Mouse (Mus musculus): ENCODE data around the gene Crb2.

The Crb2 gene

GRCm38 (mm10) chr2:37766027-37766761, 9.9 kb upstream of the Crb2 start:
- DNase-seq (ENCODE audit: low read depth, low spot score): no peak

DNA sequence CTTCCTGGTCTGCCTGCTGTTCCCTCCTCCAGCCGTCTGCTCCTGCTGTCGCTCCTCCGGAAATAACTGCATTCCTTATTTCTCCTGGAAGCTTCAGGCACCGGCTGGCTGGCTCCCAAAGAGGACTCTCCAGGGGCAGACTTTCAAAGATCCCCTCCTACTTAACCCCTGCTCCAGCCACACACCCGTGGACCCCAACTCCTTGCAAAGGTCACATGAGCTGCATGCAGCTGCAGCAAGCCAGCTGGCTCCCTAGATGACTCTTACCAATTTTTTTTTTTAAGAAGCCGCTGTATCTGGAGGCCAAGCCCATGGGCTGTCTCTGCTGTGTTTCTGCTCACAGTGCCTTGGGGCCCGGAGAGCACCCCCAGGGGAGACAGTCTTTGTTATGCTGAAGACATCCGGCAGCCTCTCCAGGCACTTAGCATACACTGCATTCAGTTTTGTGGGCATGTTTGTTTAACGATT, 8.9 kb upstream of the Crb2 start:
- DNase-seq (ENCODE audit: low read depth, low spot score): peak; percentile 92

DNA sequence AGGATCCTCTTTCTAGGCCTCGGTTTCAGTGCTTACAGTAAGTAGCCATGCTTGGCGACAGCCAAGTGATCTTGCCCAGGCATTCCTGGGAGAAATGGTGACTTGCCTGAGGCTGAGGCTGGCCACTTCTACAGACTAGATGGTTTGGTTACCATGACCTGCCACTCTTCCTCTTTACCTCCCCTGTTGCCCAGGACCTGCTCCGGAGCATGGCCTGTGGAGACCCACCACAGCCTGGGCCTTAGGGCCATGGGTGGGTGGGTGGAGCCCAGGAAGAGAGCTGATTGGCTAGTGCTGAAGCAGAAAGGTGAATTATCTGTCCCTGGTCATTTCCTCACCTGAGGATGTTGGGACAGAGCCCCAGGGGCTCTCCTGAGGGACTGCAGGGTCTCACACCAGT, 8.3 kb upstream of the Crb2 start:
- DNase-seq (ENCODE audit: low read depth, low spot score): no peak

- DNase-seq (ENCODE audit: low read depth, low spot score): no peak
Measured at GRCm38 (mm10) chr2:37768903-37769302, 7.1 kb upstream of the Crb2 start.

DNA sequence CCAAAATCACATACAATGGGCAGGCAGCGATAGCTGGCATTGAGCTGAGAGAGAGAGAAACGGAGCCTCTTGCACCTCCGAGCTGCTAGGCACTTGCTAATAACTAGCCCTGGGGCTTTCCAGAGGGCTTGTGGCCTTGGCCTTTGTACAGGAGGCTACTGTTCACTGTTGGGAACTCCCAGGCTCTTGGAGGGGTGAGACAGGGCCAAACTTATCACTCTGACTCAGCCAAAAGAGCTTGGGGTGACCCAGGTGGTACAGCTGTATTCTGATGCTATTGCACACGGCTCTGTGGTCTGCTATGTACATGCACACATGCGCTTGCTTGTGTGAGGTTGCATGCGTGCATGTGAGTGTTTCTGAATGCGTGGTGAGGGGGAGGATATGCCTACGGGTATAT, 6.3 kb upstream of the Crb2 start:
- DNase-seq (ENCODE audit: low read depth, low spot score): peak; percentile 22

DNA sequence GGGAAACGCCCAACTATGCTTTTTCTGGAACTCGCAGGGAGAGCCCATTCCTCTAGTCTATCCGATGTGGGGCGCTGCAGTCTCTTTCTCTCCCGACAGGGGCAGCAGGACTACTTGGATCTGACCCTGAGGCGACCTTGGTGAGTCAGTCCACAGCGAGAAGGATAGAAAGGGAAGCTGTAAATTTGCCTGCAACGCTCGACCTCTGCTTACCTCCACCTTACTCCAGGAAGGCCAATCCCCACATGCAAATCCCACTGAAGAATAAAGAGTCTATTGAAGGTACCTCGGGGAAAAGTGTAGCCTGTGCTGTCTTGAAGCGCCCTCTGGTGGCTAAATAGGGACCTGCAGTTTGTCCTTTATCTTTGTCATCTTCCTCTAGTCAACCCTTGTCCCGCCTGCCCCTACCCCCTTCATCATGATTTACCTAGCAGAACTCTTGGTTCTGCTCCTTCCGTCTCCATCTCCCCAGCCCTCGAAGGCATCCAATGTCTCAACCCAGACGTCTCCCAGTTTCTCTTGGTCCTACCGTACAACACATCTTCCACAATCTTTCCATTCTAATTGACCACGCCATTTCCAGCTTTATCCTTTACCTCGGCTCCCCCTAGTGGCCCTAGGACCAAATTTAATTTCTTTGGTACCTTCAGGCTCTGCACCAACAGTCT, 4.3 kb upstream of the Crb2 start:
- peak; percentile 93 for DNase-seq (ENCODE audit: low read depth, low spot score)

DNA sequence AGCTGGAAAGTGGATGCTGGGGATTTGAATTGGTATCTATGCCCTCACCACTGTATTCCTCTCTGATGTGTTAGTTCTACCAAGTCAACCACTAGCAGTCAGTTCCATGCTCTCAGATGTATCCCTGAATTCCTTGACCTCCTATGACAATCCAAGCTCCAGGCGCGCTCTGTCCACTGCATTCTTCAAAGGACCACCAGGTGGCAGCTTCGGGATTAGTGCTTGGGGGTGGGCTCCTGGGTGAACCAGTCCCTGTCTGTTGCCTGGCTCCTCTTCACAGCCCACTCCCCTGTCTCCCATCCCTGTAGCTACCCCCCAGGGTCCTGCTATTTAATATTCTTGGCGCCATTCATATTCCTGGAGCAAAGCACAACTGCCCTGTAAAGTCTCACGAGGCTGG, 1.5 kb upstream of the Crb2 start:
- DNase-seq (ENCODE audit: low read depth, low spot score): peak; percentile 79

DNA sequence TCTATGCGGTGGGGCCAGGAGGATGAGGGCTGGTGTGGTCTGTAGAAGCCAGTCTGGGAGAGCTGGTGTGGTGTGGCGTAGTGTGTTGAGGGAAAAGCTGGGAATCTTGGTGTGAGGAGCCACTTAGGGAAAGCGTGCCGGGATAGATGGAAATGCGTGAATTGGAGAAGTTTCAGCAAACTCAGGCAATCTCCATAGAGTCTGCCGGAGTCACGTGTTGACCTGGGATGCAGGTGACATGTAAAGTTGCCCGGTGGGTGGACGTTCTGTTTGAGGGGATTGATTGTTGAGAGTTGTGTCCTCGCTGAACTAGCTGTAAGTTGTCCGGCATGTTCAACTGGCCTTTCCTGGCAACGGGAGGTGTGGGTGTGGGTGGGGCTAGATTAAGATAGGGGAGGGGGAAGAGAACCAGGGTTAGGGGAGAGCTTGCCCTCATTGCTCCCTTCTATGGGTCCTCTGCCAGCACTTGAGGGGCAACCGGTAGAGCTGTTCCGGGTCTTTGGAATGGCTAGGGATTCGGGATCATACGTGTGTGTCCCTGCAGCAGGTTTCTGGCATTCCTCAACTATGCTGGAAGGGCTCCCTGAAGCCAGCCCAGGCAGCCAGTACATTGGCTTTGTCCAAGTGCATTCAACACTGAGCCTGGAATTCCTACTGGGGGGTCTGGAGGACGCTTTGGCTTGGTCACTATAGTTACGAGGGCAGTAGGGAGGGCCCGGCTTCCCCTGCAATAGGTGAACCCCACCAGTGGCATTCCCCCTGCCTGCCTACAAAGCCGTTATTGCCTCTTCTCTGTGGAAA, 762 bp downstream of the Crb2 start:
- no peak for DNase-seq (ENCODE audit: low read depth, low spot score)

GRCm38 (mm10) chr2:37777958-37778720, 2.1 kb downstream of the Crb2 start:
- DNase-seq (ENCODE audit: low read depth, low spot score): no peak

GRCm38 (mm10) chr2:37780270-37780929, 4.4 kb downstream of the Crb2 start:
- peak; percentile 68 for DNase-seq (ENCODE audit: low read depth, low spot score)

DNA sequence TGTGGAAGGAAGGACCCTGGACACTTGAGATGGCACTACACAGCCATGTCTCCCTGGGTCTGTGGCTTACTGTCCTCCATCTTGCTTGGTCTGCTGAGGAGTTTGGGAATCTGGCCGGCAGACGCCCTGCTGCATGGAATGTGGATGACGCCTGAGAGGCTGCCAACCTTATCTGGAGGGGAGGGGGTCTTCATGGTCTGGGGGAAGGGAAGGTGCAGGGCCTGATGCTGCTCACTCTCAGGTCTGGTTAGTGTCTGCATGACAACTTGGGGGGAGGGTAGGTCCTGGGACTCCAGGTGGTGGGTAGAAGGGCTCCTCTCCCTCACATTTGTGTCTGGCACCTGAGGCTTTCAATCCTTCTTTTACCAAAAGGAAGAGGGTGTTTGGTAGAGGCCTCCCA, 5.4 kb downstream of the Crb2 start:
- DNase-seq (ENCODE audit: low read depth, low spot score): no peak

DNA sequence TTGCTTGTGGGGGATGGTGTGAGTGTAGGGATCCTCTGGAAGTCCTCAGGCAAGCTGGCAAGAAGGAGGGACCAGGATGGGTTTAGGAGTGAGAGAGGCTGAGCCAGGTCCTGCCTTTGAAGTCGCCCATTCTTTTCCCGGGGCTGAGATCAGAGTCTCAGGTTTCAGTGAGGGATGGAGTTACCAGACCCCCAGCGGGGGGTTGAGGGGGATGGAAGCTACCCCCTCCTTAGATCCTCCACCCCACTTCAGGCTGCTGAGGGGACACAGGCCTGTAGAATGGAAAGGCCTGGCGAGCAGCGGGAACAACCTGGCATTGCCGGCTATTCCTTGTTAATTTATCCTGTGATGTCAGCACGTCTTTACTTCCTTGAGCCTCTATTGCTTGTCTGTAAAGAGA, 6.0 kb downstream of the Crb2 start:
- DNase-seq (ENCODE audit: low read depth, low spot score): peak; percentile 48

DNA sequence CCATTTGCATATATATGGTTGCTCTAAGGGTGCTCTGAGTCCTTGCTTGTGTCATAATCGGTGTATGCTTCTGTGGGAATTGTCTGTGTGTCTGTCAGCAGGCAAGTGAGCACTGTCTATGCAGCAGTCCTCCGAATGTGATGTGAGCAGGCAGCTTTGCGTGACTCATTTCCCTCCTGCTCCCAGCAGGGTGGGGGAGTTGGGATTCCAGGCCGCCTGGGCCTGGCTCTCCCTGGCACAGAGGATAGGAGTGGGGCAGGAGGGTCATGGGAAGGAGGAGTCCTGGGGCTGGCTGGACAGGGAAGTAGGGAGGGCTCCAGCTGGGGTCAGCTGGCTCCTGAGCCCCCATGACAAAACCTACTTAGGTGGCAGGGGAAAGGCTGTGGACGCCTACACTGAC, 8.4 kb downstream of the Crb2 start:
- no peak for DNase-seq (ENCODE audit: low read depth, low spot score)

GRCm38 (mm10) chr2:37786461-37786860, 10.4 kb downstream of the Crb2 start:
- peak; percentile 38 for DNase-seq (ENCODE audit: low read depth, low spot score)

- DNase-seq (ENCODE audit: low read depth, low spot score): no peak
Measured at GRCm38 (mm10) chr2:37788176-37788962, 12.3 kb downstream of the Crb2 start.

GRCm38 (mm10) chr2:37789029-37789428, 13.0 kb downstream of the Crb2 start:
- no peak for DNase-seq (ENCODE audit: low read depth, low spot score)

- no peak for DNase-seq (ENCODE audit: low read depth, low spot score)
Measured at GRCm38 (mm10) chr2:37789995-37790394, 13.9 kb downstream of the Crb2 start.

- no peak for DNase-seq (ENCODE audit: low read depth, low spot score)
Measured at GRCm38 (mm10) chr2:37790738-37791137, 14.7 kb downstream of the Crb2 start.

GRCm38 (mm10) chr2:37791340-37791739, 15.3 kb downstream of the Crb2 start:
- DNase-seq (ENCODE audit: low read depth, low spot score): no peak

DNA sequence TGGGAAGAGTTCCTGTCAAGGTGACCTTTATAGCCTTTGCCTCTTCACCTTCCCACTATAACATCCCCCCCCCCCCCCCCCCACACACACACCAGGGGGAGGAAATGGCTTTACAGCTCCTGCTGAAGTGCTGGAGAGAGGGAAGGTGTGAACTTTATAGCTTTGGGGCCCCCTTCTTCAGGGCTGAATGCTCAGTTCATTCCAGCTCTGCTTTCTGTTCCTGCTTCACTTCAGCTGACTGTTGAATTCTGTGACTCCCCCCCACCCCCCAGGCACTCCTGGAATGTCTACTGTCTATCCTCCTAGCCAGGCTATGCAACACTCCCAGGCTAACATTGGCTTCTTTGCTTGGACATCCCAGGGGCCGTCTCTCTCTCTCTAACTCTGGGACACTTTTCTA, 20.0 kb downstream of the Crb2 start:
- no peak for DNase-seq (ENCODE audit: low read depth, low spot score)
